Mouse (Mus musculus) erythroblast, embryonic 14.5 days (primary cell): ENCODE measurements around the gene Pyroxd1. TPM values are rescaled to one million over a fixed set of nuclear protein-coding genes. Genes with fewer than 3 reads are reported as not detected.
A peak's percentile ranks its signal among the peaks of the same experiment; 100 is the strongest.
"Not testable (repeated sequence)": the region's sequence is repeated elsewhere in the genome, so short reads cannot be mapped to it uniquely, and the experiment has no call there.

Experiments
- H3K27me3 ChIP-seq: 2 replicates; pipeline ENCODE4 v1.6.1; 2012; ENCODE audit warnings: inconsistent platforms; ENCODE audit not compliant: control insufficient read depth
- H3K36me3 ChIP-seq: 2 replicates; pipeline ENCODE4 v1.6.1; 2012; ENCODE audit warnings: mild to moderate bottlenecking, inconsistent platforms; ENCODE audit not compliant: control insufficient read depth
- H3K4me1 ChIP-seq: 2 replicates; pipeline ENCODE4 v1.6.1; 2012; ENCODE audit warnings: inconsistent platforms; ENCODE audit not compliant: control insufficient read depth
- H3K4me3 ChIP-seq: replicated peaks from 2 replicates; pipeline ENCODE3; 2012; ENCODE audit warnings: moderate library complexity, mild to moderate bottlenecking, inconsistent platforms
- H3K9me3 ChIP-seq: 2 replicates; pipeline ENCODE4 v1.6.1; 2012; ENCODE audit warnings: low read length, inconsistent platforms, mixed read lengths; ENCODE audit not compliant: control insufficient read depth
- GATA1 ChIP-seq: IDR thresholded peaks from 2 replicates; pipeline ENCODE4 v1.6.1; 2012; ENCODE audit warnings: low read length, inconsistent platforms, mixed read lengths
- TAL1 ChIP-seq: IDR thresholded peaks from 3 replicates; pipeline ENCODE4 v1.6.1; 2012; ENCODE audit warnings: low read length, inconsistent platforms, mixed read lengths
- polyA plus RNA-seq: library from polyadenylated mRNA; stranded (reverse); fragments of >175 nt; gene quantifications from 2 replicates; pipeline ENCODE4 v1.2.3, GENCODE M21; 2012

Pyroxd1 gene
- polyA plus RNA-seq, 1 experiment, result 0.04 TPM

- Histone ChIP-seq H3K4me1 (no peaks in the 10 kb centered on the region), H3K27me3 (no peaks in the 10 kb centered on the region), H3K4me3 (no peak overlapping the region), H3K36me3 (no peaks in the 10 kb centered on the region), H3K9me3 (no peaks in the 10 kb centered on the region)
- TF ChIP-seq TAL1 (no peak), GATA1 (no peak)
Measured at GRCm38 (mm10) chr6:142339576-142339975, 5.9 kb upstream of the Pyroxd1 start.

GRCm38 (mm10) chr6:142343561-142343960, 1.9 kb upstream of the Pyroxd1 start:
- Histone ChIP-seq H3K4me1 (peaks cover 17% of the 10 kb centered on the region), H3K36me3 (no peaks in the 10 kb centered on the region), H3K9me3 (no peaks in the 10 kb centered on the region), H3K27me3 (no peaks in the 10 kb centered on the region), H3K4me3 (no peak overlapping the region)
- TF ChIP-seq TAL1 (no peak), GATA1 (no peak)

DNA sequence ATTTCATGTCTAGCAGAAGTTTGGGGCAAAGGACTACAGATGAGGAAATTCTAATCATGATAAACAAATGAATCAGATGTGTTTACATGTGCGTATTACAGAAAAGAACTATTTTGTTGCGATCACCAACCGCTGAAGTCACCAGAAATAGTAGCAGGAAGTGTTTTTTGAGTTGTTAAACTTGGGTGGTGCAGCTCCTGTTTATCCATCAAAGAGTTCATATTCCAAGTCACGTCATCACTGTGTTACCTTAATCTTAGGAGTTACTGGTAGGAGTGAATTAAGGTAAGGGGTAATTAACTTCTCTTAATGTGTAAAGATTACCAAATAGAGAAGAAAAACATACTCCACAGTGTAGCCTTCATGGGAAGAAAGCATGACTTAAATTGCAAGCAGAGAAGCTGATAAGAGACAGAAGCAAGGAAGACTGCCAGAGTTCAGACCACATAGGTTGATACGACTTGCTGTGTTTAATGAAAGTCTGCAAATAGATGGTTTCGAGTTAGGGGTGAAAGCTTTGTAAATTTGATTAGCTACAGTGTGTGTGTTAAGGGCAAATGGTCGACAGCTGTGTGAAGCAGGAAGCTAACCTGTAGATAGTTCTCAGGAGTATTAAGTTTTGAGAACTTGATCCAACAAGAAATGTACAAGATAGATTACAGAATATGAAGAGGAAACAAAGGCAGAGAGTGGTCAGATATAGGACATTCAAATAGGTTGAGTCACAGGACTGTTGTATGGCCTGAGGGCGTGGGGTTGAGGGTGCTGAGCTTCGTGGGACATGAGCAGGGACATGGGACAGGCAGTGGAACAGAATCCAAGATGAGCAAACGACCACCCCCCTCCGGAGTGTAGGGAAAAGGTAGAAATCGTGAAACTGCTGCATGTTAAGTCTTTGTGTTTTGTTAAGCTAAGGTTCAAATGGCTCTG, 992 bp downstream of the Pyroxd1 start:
- no peaks in the 10 kb centered on the region for H3K27me3 ChIP-seq
- peaks cover 8% of the 10 kb centered on the region for H3K36me3 ChIP-seq
- no peak for TF ChIP-seq TAL1
- no peak for TF ChIP-seq GATA1
- peak overlapping the region; percentile 81 for H3K4me3 ChIP-seq
- H3K4me1 ChIP-seq, result peaks cover 17% of the 10 kb centered on the region
- no peaks in the 10 kb centered on the region for H3K9me3 ChIP-seq

DNA sequence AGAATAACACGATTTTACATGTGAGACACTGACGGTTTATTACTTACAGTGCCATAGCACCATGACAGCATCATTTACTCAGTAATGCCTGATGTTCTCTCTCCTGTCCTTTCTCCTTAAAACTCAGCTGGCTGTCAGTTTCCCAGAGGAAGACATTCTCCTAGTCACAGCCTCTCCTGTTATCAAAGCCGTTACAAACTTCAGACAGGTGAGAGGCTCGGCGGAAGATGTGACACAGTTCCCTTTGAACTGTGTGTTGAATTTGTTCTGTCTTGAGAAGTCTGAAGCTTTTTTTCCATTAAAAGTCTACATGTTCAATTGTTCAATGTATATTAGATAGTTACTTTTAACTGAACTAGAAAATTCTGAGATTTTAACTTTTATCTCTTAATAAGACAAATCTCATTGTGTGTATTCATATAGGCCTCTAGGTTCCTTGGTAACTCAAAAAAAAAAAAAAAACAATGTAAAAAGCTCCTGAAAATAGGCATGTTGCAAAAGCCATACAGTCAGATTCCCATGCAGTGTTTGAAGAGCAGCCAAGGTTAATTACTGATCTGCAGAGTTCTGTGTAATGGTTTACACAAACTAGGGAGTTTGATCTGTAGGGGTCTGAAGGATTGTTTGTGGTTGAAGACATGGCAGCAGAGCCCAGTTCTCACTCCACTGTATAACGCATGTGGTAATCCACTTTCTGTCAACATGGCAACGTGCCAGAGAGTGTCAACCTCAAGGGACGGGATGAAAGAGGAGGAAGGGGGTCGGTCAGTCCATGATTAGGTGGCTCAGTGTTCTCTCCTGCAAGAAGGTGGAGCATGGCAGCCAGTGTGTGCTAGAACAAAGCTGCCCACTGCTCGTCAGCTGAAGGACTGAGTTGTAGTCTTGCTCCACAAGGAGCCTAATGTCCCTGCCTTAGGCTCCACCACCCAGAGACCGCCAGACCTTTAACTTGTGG, 2.3 kb downstream of the Pyroxd1 start:
- H3K4me3 ChIP-seq, result no peak overlapping the region
- H3K36me3 ChIP-seq, result peaks cover 13% of the 10 kb centered on the region
- TF ChIP-seq GATA1 (no peak), TAL1 (no peak)
- no peaks in the 10 kb centered on the region for H3K9me3 ChIP-seq
- peaks cover 17% of the 10 kb centered on the region for H3K4me1 ChIP-seq
- H3K27me3 ChIP-seq, result no peaks in the 10 kb centered on the region

GRCm38 (mm10) chr6:142352099-142352498, 6.6 kb downstream of the Pyroxd1 start:
- not testable (repeated sequence) for H3K4me1 ChIP-seq, H3K4me3 ChIP-seq, H3K27me3 ChIP-seq, H3K9me3 ChIP-seq
- H3K36me3 ChIP-seq, result peaks cover 27% of the 10 kb centered on the region

GRCm38 (mm10) chr6:142357106-142357505, 11.7 kb downstream of the Pyroxd1 start:
- Histone ChIP-seq H3K4me3 (no peak overlapping the region), H3K36me3 (peaks cover 54% of the 10 kb centered on the region), H3K27me3 (no peaks in the 10 kb centered on the region), H3K4me1 (no peaks in the 10 kb centered on the region; the same call in 1 of the 2 replicates), H3K9me3 (no peaks in the 10 kb centered on the region)
- no peak for TF ChIP-seq TAL1
- no peak for TF ChIP-seq GATA1

DNA sequence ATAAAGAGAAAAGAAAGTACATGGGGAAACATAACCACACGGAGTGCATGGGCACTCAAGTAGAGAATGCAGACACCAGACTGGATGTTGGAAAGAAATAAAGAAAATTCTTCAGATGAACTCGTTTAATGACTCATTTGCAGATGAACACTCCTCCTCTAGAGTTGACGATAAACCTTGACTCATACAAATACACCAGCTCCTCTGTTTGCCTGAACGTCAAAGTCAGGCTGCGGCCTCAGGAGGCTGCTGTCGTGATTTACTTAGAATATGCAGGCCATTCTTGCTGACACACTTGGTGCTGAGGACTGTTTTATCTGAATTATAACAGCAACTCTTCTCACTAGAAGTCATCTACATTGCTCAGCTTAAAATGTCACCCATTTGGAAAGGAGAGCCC, 16.6 kb downstream of the Pyroxd1 start:
- no peaks in the 10 kb centered on the region for H3K4me1 ChIP-seq
- TF ChIP-seq TAL1 (no peak), GATA1 (no peak)
- H3K9me3 ChIP-seq, result no peaks in the 10 kb centered on the region
- no peaks in the 10 kb centered on the region for H3K27me3 ChIP-seq
- H3K4me3 ChIP-seq, result no peak overlapping the region
- peaks cover 84% of the 10 kb centered on the region for H3K36me3 ChIP-seq

DNA sequence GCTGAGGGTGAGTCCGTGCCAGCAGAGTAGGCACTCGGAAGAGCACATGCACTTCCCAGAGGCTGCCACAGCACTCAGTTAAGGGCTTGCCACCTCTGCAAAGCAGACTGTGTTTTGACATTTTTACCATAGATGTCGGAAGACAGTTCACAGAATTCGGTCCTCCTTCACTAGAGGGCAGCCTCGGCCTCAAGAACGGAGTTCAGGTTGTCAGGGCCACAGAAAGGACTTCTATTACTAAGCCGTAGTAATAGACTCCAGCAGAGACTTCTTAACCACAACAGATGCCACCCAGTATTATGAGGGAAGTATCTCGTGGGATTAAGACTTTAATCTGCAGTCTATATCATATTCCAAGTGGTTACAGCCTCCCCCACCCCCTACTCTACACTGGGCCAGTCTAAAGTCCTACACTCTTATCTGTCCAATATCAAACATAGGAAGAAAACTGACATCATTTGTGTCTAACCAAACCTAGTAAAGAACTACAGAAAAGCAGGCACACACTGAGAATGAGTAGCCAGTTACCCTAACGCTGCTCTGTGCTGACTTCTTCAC, 17.6 kb downstream of the Pyroxd1 start:
- Histone ChIP-seq H3K4me1 (no peaks in the 10 kb centered on the region), H3K4me3 (no peak overlapping the region), H3K9me3 (no peaks in the 10 kb centered on the region), H3K36me3 (peaks cover 90% of the 10 kb centered on the region), H3K27me3 (no peaks in the 10 kb centered on the region)
- TF ChIP-seq TAL1 (no peak), GATA1 (no peak)
